Mouse (Mus musculus) C2C12 (cell line): ENCODE results near the gene Knl1.

Experiments used
- CTCF ChIP-seq: IDR thresholded peaks from one replicate; pipeline ENCODE4 v1.5.1; 2011; ENCODE audit not compliant: control insufficient read depth, insufficient read depth, insufficient read length
- USF1 ChIP-seq: IDR thresholded peaks from one replicate; pipeline ENCODE4 v1.6.1; 2011; ENCODE audit warnings: low read depth, mild to moderate bottlenecking, control low read depth, moderate library complexity

DNA sequence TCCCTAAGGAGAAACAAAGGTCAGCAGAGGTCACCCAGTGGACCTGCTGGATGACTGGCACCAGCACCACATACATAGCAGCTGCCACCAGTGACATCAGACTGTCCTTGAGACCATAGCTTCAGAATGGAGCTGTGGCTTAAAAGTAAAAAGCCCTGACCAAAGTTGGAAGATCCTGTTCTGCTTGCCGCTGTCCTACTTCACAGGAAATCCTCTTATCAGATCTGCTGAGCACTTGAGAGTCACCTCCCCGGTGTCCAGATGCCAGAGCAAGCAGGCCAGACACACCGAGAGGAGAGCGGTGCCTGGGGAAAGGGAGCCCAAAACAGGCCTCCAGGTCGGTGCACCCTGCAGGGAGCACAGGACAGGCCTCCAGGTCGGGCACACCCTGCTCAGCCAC, 105.3 kb downstream of the Knl1 start:
- TF ChIP-seq CTCF, result no peak
- no peak for TF ChIP-seq USF1
